Mouse (Mus musculus) stomach, embryonic 14.5 days (tissue): ENCODE measurements at regions not wholly inside any gene's neighbourhood (a gene's known extent, or its start where the extent isn't known, plus 50 kb on each side); places are given as distances from the start of the nearest gene placed in this dataset.

Experiments used
- ATAC-seq: fragments of 200-750 bp; cut with Nextera tagmentation; 2 replicates; pipeline ENCODE4 v1.8.0; 2017; ENCODE audit warnings: low read depth, moderate TSS enrichment; ENCODE audit not compliant: insufficient number of reproducible peaks, insufficient read depth, low FRiP score
- H3K27ac ChIP-seq: fragments of 300-500 bp; sonication (generic); 2 replicates; pipeline ENCODE4 v1.5.1; 2014; ENCODE audit warnings: mild to moderate bottlenecking, low read length, moderate library complexity, mixed read lengths
- H3K27me3 ChIP-seq: fragments of 300-500 bp; sonication (generic); 2 replicates; pipeline ENCODE4 v1.6.1; 2014; ENCODE audit warnings: low read length, control low read depth, mixed read lengths; ENCODE audit not compliant: control insufficient read depth, insufficient read depth
- H3K36me3 ChIP-seq: fragments of 300-500 bp; sonication (generic); 2 replicates; pipeline ENCODE4 v1.6.1; 2014; ENCODE audit warnings: mild to moderate bottlenecking, control low read depth, low read length, moderate library complexity, mixed read lengths; ENCODE audit not compliant: control insufficient read depth, insufficient read depth
- H3K4me1 ChIP-seq: fragments of 300-500 bp; sonication (generic); 2 replicates; pipeline ENCODE4 v1.6.1; 2014; ENCODE audit warnings: low read length, control low read depth, mixed read lengths; ENCODE audit not compliant: control insufficient read depth, insufficient read depth
- H3K4me2 ChIP-seq: fragments of 300-500 bp; sonication (generic); replicated peaks from 2 replicates; pipeline ENCODE4 v1.6.1; 2014; ENCODE audit warnings: low read depth, low read length, control low read depth
- H3K4me3 ChIP-seq: fragments of 300-500 bp; sonication (generic); 2 replicates; pipeline ENCODE4 v1.5.1; 2014; ENCODE audit warnings: low read depth, low read length, control low read depth
- H3K9ac ChIP-seq: fragments of 300-500 bp; sonication (generic); replicated peaks from 2 replicates; pipeline ENCODE4 v1.6.1; 2014; ENCODE audit warnings: low read depth, mild to moderate bottlenecking, control low read depth, low read length, moderate library complexity, mixed read lengths
- H3K9me3 ChIP-seq: fragments of 300-500 bp; sonication (generic); 2 replicates; pipeline ENCODE4 v1.6.1; 2016; ENCODE audit warnings: low read depth, low read length, control low read depth; ENCODE audit not compliant: control insufficient read depth
- WGBS: fragments of 180-500 bp; shearing (Covaris S2); extraction: QIAGEN DNeasy Blood & Tissue Kit; methylation state at CpG from one replicate; pipeline ENCODE4 v1.1.7; 2014; 5-methylcytosine and 5-hydroxymethylcytosine counted together

DNA sequence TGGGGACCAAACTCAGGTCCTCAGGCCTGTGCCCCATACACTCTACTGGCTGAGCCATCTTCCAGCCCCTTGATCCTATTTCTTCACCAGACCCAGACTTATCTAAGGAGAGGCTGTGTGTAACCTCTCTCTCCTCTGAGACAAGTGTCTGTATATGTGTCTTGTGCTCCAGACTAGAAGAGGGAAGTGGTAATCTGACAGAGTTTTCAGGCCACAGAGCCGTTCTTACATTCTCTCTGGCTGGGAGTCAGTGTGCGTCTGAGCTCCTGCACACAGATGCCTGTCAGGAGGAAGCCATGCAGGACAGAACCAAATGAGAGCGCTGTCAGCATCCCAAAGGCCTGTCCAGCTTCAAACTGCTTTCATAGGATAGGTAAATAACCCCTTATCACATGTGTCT lies 60.8 kb upstream of the Spred2 start:
- no peak overlapping the region for H3K4me3 ChIP-seq
- H3K4me2 ChIP-seq: no peak overlapping the region
- ATAC-seq: no peak
- H3K27me3 ChIP-seq: no peaks in the 10 kb centered on the region
- 74% methylated on average over 3 of the region's 3 CpGs for WGBS
- H3K9ac ChIP-seq: no peak overlapping the region
- H3K9me3 ChIP-seq: no peaks in the 10 kb centered on the region
- no peaks in the 10 kb centered on the region for H3K36me3 ChIP-seq
- no peak overlapping the region for H3K27ac ChIP-seq
- no peaks in the 10 kb centered on the region for H3K4me1 ChIP-seq

DNA sequence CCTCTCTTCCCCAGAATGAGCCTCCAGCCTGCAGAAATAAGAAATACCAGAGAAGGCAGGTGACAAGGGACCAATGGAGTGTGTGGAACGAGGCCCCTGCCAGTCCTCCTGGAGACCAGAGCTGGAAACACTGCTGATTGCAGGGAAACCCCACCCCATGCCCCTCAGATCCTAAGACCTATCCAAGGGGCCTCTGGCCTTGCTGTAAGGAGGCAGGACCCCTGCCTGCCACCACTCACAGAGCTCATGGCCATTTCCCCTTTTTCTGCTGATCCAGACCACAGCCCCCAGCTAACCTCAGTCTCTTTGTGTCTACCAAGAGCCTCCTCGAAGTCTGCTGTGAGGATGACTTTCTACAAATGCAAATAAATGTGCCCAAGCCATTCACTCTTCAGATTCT lies 57.9 kb upstream of the Spred2 start:
- Histone ChIP-seq H3K27me3 (no peaks in the 10 kb centered on the region), H3K9me3 (no peaks in the 10 kb centered on the region), H3K4me3 (no peak overlapping the region), H3K27ac (no peak overlapping the region), H3K4me2 (no peak overlapping the region), H3K9ac (no peak overlapping the region), H3K4me1 (no peaks in the 10 kb centered on the region), H3K36me3 (no peaks in the 10 kb centered on the region)
- 37% methylated on average over 2 of the region's 2 CpGs for WGBS
- no peak for ATAC-seq

DNA sequence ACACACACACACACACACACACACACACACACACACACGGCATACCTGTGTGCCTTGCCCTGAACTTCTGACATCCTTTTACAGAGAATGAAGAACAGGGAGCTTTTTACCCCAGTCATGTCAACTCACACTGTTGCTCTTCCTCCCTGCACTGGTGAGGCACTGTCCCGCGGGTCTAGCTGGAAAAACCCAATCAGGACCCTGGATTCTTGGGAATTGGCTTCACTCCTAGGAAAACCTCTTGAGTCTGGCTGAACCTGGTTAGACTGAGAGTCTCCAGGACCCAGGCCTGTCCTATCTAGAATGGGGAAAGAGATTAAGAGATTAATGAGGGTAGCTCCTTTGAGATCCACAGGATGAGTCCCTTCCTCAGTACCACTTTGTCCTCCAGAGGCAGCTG lies 54.5 kb upstream of the Spred2 start:
- 81% methylated on average over 3 of the region's 3 CpGs for WGBS
- no peaks in the 10 kb centered on the region for H3K9me3 ChIP-seq
- no peaks in the 10 kb centered on the region for H3K27me3 ChIP-seq
- H3K4me1 ChIP-seq: no peaks in the 10 kb centered on the region
- H3K4me2 ChIP-seq: no peak overlapping the region
- no peak overlapping the region for H3K4me3 ChIP-seq
- ATAC-seq: no peak
- no peak overlapping the region for H3K27ac ChIP-seq
- H3K9ac ChIP-seq: no peak overlapping the region
- H3K36me3 ChIP-seq: no peaks in the 10 kb centered on the region

GRCm38 (mm10) chr11:19870136-19870535 lies 54.0 kb upstream of the Spred2 start:
- WGBS: 70% methylated on average over 7 of the region's 7 CpGs

DNA sequence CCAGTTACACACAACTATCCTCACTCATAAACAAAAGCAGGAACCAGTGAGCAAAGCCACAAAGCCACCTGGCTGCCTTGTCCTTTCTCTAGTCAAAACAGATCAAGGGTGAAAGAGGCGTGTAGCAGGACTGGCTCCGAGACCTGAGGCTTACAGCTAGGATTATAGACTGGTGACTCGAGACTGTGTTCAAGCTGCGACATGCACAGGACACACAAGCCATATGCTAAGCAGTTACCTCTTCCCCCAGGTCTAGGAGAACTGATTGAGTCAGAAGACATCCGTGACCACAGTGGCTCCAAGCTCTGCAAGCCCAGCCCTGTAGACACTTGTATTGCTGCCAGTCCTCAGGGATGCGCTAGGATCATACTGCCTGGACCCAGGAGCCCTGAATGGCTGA lies 50.4 kb upstream of the Spred2 start:
- H3K36me3 ChIP-seq: no peaks in the 10 kb centered on the region
- no peak overlapping the region for H3K4me3 ChIP-seq
- WGBS: 83% methylated on average over 6 of the region's 6 CpGs
- no peaks in the 10 kb centered on the region for H3K27me3 ChIP-seq
- ATAC-seq: no peak
- no peaks in the 10 kb centered on the region for H3K9me3 ChIP-seq
- H3K9ac ChIP-seq: no peak overlapping the region
- H3K27ac ChIP-seq: no peak overlapping the region
- H3K4me2 ChIP-seq: no peak overlapping the region
- no peaks in the 10 kb centered on the region for H3K4me1 ChIP-seq

More at GRCm38 (mm10) chr11:19870136-19870535, 54.0 kb upstream of the Spred2 start:
- Histone ChIP-seq H3K4me3 (no peak overlapping the region), H3K9ac (no peak overlapping the region), H3K9me3 (no peaks in the 10 kb centered on the region), H3K4me2 (no peak overlapping the region), H3K27me3 (no peaks in the 10 kb centered on the region), H3K36me3 (no peaks in the 10 kb centered on the region), H3K27ac (no peak overlapping the region), H3K4me1 (no peaks in the 10 kb centered on the region)
- ATAC-seq: no peak
